Mouse (Mus musculus) layer of hippocampus, adult 9-11 months (tissue): Measurements from ENCODE around the gene Mllt10.

Experiments
- DNase-seq: peaks from one replicate; pipeline ENCODE4 v3.0.0; 2022

Gene Mllt10

GRCm38 (mm10) chr2:18094319-18094718 is 39.3 kb downstream of the Mllt10 start:
- no peak for DNase-seq

- DNase-seq, result no peak
Observed at GRCm38 (mm10) chr2:18095804-18096203, 40.8 kb downstream of the Mllt10 start.

- DNase-seq, result no peak
Observed at GRCm38 (mm10) chr2:18100914-18101313, 45.9 kb downstream of the Mllt10 start.

GRCm38 (mm10) chr2:18107561-18107960 is 52.5 kb downstream of the Mllt10 start:
- DNase-seq, result no peak

GRCm38 (mm10) chr2:18108214-18108613 is 53.2 kb downstream of the Mllt10 start:
- DNase-seq, result no peak

- no peak for DNase-seq
Observed at GRCm38 (mm10) chr2:18111411-18111810, 56.4 kb downstream of the Mllt10 start.

GRCm38 (mm10) chr2:18116432-18116831 is 61.4 kb downstream of the Mllt10 start:
- no peak for DNase-seq

GRCm38 (mm10) chr2:18138131-18138530 is 83.1 kb downstream of the Mllt10 start:
- DNase-seq, result no peak

- DNase-seq, result no peak
Observed at GRCm38 (mm10) chr2:18139646-18140045, 84.6 kb downstream of the Mllt10 start.

GRCm38 (mm10) chr2:18156131-18156530 is 101.1 kb downstream of the Mllt10 start:
- no peak for DNase-seq

GRCm38 (mm10) chr2:18159426-18159825 is 104.4 kb downstream of the Mllt10 start:
- no peak for DNase-seq

- DNase-seq, result no peak
Observed at GRCm38 (mm10) chr2:18160992-18161391, 106.0 kb downstream of the Mllt10 start.

- DNase-seq, result no peak
Observed at GRCm38 (mm10) chr2:18165511-18165910, 110.5 kb downstream of the Mllt10 start.

- DNase-seq, result no peak
Observed at GRCm38 (mm10) chr2:18169174-18169948, 114.3 kb downstream of the Mllt10 start.

GRCm38 (mm10) chr2:18175234-18175633 is 120.2 kb downstream of the Mllt10 start:
- DNase-seq, result no peak

GRCm38 (mm10) chr2:18176235-18176634 is 121.2 kb downstream of the Mllt10 start:
- DNase-seq, result no peak

GRCm38 (mm10) chr2:18180323-18180722 is 125.3 kb downstream of the Mllt10 start:
- DNase-seq, result no peak

- DNase-seq, result no peak
Observed at GRCm38 (mm10) chr2:18181631-18182030, 126.6 kb downstream of the Mllt10 start.

- DNase-seq, result no peak
Observed at GRCm38 (mm10) chr2:18183079-18183478, 128.0 kb downstream of the Mllt10 start.

- DNase-seq, result no peak
Observed at GRCm38 (mm10) chr2:18188367-18188766, 133.3 kb downstream of the Mllt10 start.

GRCm38 (mm10) chr2:18195285-18195684 is 140.2 kb downstream of the Mllt10 start:
- no peak for DNase-seq

GRCm38 (mm10) chr2:18195691-18196396 is 140.8 kb downstream of the Mllt10 start:
- no peak for DNase-seq

GRCm38 (mm10) chr2:18201820-18202462 is 146.9 kb downstream of the Mllt10 start:
- DNase-seq, result no peak

GRCm38 (mm10) chr2:18202923-18203322 is 147.9 kb downstream of the Mllt10 start:
- DNase-seq, result no peak
